Mouse (Mus musculus): Measurements from ENCODE around the gene Frem1. TPM values are rescaled to one million over a fixed set of nuclear protein-coding genes. Genes with fewer than 3 reads are reported as not detected.

The Frem1 gene
- polyA plus RNA-seq, 1 experiment from 2014 or later: 27.9 TPM

GRCm38 (mm10) chr4:83018111-83019105, 33.7 kb downstream of the Frem1 start:
- no peaks in the 10 kb centered on the region for H3K9me3 ChIP-seq (ENCODE audit: control insufficient read depth, low read depth, low read length)
- H3K36me3 ChIP-seq (ENCODE audit: control insufficient read depth, insufficient read depth, low read length): no peaks in the 10 kb centered on the region
- H3K27ac ChIP-seq (ENCODE audit: low read length): no peak overlapping the region
- no peak overlapping the region for H3K4me2 ChIP-seq (replicated peaks; ENCODE audit: low read depth, low read length)
- ATAC-seq (ENCODE audit: insufficient number of reproducible peaks, insufficient read depth, low FRiP score, low read depth): no peak
- WGBS: 61% methylated on average over 8 of the region's 8 CpGs
- peaks cover 7% of the 10 kb centered on the region; the same call in 1 of the 2 replicates for H3K4me1 ChIP-seq (ENCODE audit: control insufficient read depth, insufficient read depth, low read length)
- H3K27me3 ChIP-seq (ENCODE audit: control insufficient read depth, insufficient read depth, low read length): no peaks in the 10 kb centered on the region
- H3K4me3 ChIP-seq (ENCODE audit: low read depth, low read length): no peak overlapping the region
- H3K9ac ChIP-seq (replicated peaks; ENCODE audit: low read depth, low read length): no peak overlapping the region

- ATAC-seq (ENCODE audit: insufficient number of reproducible peaks, insufficient read depth, low FRiP score, low read depth): no peak
- Histone ChIP-seq H3K36me3 (ENCODE audit: control insufficient read depth, insufficient read depth, low read length) (peaks cover 3% of the 10 kb centered on the region), H3K4me3 (ENCODE audit: low read depth, low read length) (no peak overlapping the region), H3K9me3 (ENCODE audit: control insufficient read depth, low read depth, low read length) (no peaks in the 10 kb centered on the region), H3K27me3 (ENCODE audit: control insufficient read depth, insufficient read depth, low read length) (no peaks in the 10 kb centered on the region), H3K9ac (replicated peaks; ENCODE audit: low read depth, low read length) (no peak overlapping the region), H3K4me2 (replicated peaks; ENCODE audit: low read depth, low read length) (no peak overlapping the region), H3K27ac (ENCODE audit: low read length) (no peak overlapping the region), H3K4me1 (ENCODE audit: control insufficient read depth, insufficient read depth, low read length) (peaks cover 3% of the 10 kb centered on the region; the same call in 1 of the 2 replicates)
- 67% methylated on average over 2 of the region's 2 CpGs for WGBS
These were observed 37.6 kb downstream of the Frem1 start for GRCm38 (mm10) chr4:83014538-83014937.

- no peak overlapping the region for H3K9ac ChIP-seq (replicated peaks; ENCODE audit: low read depth, low read length)
- WGBS: 87% methylated on average over 5 of the region's 5 CpGs
- no peak overlapping the region for H3K4me3 ChIP-seq (ENCODE audit: low read depth, low read length)
- H3K27ac ChIP-seq (ENCODE audit: low read length): no peak overlapping the region
- peaks cover 17% of the 10 kb centered on the region for H3K36me3 ChIP-seq (ENCODE audit: control insufficient read depth, insufficient read depth, low read length)
- no peak for ATAC-seq (ENCODE audit: insufficient number of reproducible peaks, insufficient read depth, low FRiP score, low read depth)
- no peaks in the 10 kb centered on the region for H3K4me1 ChIP-seq (ENCODE audit: control insufficient read depth, insufficient read depth, low read length)
- H3K9me3 ChIP-seq (ENCODE audit: control insufficient read depth, low read depth, low read length): no peaks in the 10 kb centered on the region
- H3K27me3 ChIP-seq (ENCODE audit: control insufficient read depth, insufficient read depth, low read length): no peaks in the 10 kb centered on the region
- H3K4me2 ChIP-seq (replicated peaks; ENCODE audit: low read depth, low read length): no peak overlapping the region
These were observed 48.1 kb downstream of the Frem1 start for GRCm38 (mm10) chr4:83004086-83004485.

GRCm38 (mm10) chr4:82992042-82992441, 60.1 kb downstream of the Frem1 start:
- Histone ChIP-seq H3K36me3 (ENCODE audit: control insufficient read depth, insufficient read depth, low read length) (peaks cover 22% of the 10 kb centered on the region), H3K27ac (ENCODE audit: low read length) (no peak overlapping the region), H3K27me3 (ENCODE audit: control insufficient read depth, insufficient read depth, low read length) (no peaks in the 10 kb centered on the region), H3K4me1 (ENCODE audit: control insufficient read depth, insufficient read depth, low read length) (no peaks in the 10 kb centered on the region), H3K4me2 (replicated peaks; ENCODE audit: low read depth, low read length) (no peak overlapping the region), H3K9ac (replicated peaks; ENCODE audit: low read depth, low read length) (no peak overlapping the region), H3K4me3 (ENCODE audit: low read depth, low read length) (no peak overlapping the region), H3K9me3 (ENCODE audit: control insufficient read depth, low read depth, low read length) (no peaks in the 10 kb centered on the region)
- ATAC-seq (ENCODE audit: insufficient number of reproducible peaks, insufficient read depth, low FRiP score, low read depth): no peak
- 94% methylated on average over 3 of the region's 3 CpGs for WGBS

GRCm38 (mm10) chr4:82990973-82991695, 61.0 kb downstream of the Frem1 start:
- Histone ChIP-seq H3K4me1 (ENCODE audit: control insufficient read depth, insufficient read depth, low read length) (no peaks in the 10 kb centered on the region), H3K27me3 (ENCODE audit: control insufficient read depth, insufficient read depth, low read length) (no peaks in the 10 kb centered on the region), H3K9ac (replicated peaks; ENCODE audit: low read depth, low read length) (no peak overlapping the region), H3K27ac (ENCODE audit: low read length) (no peak overlapping the region), H3K4me2 (replicated peaks; ENCODE audit: low read depth, low read length) (no peak overlapping the region), H3K36me3 (ENCODE audit: control insufficient read depth, insufficient read depth, low read length) (peaks cover 25% of the 10 kb centered on the region), H3K4me3 (ENCODE audit: low read depth, low read length) (no peak overlapping the region), H3K9me3 (ENCODE audit: control insufficient read depth, low read depth, low read length) (no peaks in the 10 kb centered on the region)
- no peak for ATAC-seq (ENCODE audit: insufficient number of reproducible peaks, insufficient read depth, low FRiP score, low read depth)
- 71% methylated on average over 7 of the region's 7 CpGs for WGBS

GRCm38 (mm10) chr4:82972381-82972780, 79.8 kb downstream of the Frem1 start:
- H3K4me3 ChIP-seq (ENCODE audit: low read depth, low read length): no peak overlapping the region
- H3K36me3 ChIP-seq (ENCODE audit: control insufficient read depth, insufficient read depth, low read length): peaks cover 5% of the 10 kb centered on the region
- no peaks in the 10 kb centered on the region for H3K4me1 ChIP-seq (ENCODE audit: control insufficient read depth, insufficient read depth, low read length)
- no peak overlapping the region for H3K9ac ChIP-seq (replicated peaks; ENCODE audit: low read depth, low read length)
- no peak overlapping the region for H3K27ac ChIP-seq (ENCODE audit: low read length)
- H3K4me2 ChIP-seq (replicated peaks; ENCODE audit: low read depth, low read length): no peak overlapping the region
- WGBS: 77% methylated on average over 4 of the region's 4 CpGs
- H3K27me3 ChIP-seq (ENCODE audit: control insufficient read depth, insufficient read depth, low read length): no peaks in the 10 kb centered on the region
- no peaks in the 10 kb centered on the region for H3K9me3 ChIP-seq (ENCODE audit: control insufficient read depth, low read depth, low read length)
- no peak for ATAC-seq (ENCODE audit: insufficient number of reproducible peaks, insufficient read depth, low FRiP score, low read depth)

GRCm38 (mm10) chr4:82970901-82971648, 81.1 kb downstream of the Frem1 start:
- Histone ChIP-seq H3K9ac (replicated peaks; ENCODE audit: low read depth, low read length) (no peak overlapping the region), H3K36me3 (ENCODE audit: control insufficient read depth, insufficient read depth, low read length) (peaks cover 5% of the 10 kb centered on the region), H3K27ac (ENCODE audit: low read length) (no peak overlapping the region), H3K4me2 (replicated peaks; ENCODE audit: low read depth, low read length) (no peak overlapping the region), H3K27me3 (ENCODE audit: control insufficient read depth, insufficient read depth, low read length) (no peaks in the 10 kb centered on the region), H3K4me1 (ENCODE audit: control insufficient read depth, insufficient read depth, low read length) (no peaks in the 10 kb centered on the region), H3K9me3 (ENCODE audit: control insufficient read depth, low read depth, low read length) (no peaks in the 10 kb centered on the region), H3K4me3 (ENCODE audit: low read depth, low read length) (no peak overlapping the region)
- 88% methylated on average over 12 of the region's 12 CpGs for WGBS
- no peak for ATAC-seq (ENCODE audit: insufficient number of reproducible peaks, insufficient read depth, low FRiP score, low read depth)

GRCm38 (mm10) chr4:82961024-82961423, 91.1 kb downstream of the Frem1 start:
- H3K36me3 ChIP-seq (ENCODE audit: control insufficient read depth, insufficient read depth, low read length): peaks cover 11% of the 10 kb centered on the region; the same call in 1 of the 2 replicates

More at GRCm38 (mm10) chr4:82961024-82961423, 91.1 kb downstream of the Frem1 start:
- Histone ChIP-seq H3K4me2 (replicated peaks; ENCODE audit: low read depth, low read length) (no peak overlapping the region), H3K27me3 (ENCODE audit: control insufficient read depth, insufficient read depth, low read length) (no peaks in the 10 kb centered on the region), H3K27ac (ENCODE audit: low read length) (no peak overlapping the region), H3K4me3 (ENCODE audit: low read depth, low read length) (no peak overlapping the region), H3K4me1 (ENCODE audit: control insufficient read depth, insufficient read depth, low read length) (no peaks in the 10 kb centered on the region), H3K9ac (replicated peaks; ENCODE audit: low read depth, low read length) (no peak overlapping the region), H3K9me3 (ENCODE audit: control insufficient read depth, low read depth, low read length) (no peaks in the 10 kb centered on the region)
- WGBS: 79% methylated on average over 1 of the region's 1 CpGs
- ATAC-seq (ENCODE audit: insufficient number of reproducible peaks, insufficient read depth, low FRiP score, low read depth): no peak
